Mouse (Mus musculus): ENCODE measurements around the gene Mrpl53.

Gene Mrpl53

DNA sequence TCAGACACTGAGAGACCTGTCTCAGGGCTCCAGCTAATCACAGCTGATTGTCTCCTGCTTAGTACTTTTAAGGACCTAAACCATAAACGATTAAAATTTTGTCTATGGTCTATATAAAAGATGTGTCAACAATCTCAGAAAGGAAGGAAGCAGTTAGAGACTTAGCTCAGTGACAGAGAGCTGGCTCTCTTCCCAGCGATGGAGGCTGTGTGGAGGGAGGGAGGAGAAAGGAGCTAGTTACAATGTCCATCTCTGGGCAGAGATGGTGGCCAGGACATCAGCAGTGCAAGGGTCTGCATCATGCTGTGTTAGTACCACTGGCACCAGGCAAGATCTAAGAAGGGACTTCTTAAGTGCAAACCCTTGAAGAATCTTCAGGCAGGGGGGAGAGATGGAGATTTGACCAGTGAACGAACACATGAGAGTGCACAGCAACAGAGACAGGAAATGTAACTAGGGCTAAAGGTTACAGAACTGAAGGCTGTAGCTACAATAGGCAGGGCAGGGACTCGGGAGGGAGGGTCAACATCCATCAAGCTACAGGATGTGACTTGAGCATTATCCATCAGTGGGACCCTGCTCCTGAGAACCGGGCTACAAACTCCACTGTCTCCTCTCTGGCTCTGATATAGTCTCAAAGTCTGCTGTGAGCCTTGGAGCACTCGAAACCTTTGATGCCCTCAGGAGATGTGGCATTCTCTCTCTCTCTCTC lies 16.3 kb upstream of the Mrpl53 start:
- no peak for DNase-seq (ENCODE audit: extremely low spot score, low read depth, low spot score)

DNA sequence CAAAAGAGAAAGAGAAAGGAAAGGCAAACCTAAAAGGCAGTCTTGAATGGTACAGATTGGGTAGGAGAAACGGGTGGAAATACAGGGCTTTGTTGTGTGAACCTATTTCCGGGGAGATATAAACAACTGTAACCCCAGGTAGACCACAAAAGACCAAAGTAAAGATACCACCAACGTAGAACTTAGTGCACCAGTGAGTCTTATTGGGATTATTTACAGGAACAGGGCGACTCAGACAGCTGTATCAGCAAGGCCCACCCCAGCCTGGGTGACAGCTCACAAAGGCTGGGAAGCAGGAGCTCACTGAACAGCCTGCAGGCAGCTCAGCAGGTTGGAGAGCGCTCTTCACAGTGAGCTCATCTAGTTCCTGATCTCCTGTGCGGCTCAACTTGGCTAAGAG lies 12.9 kb upstream of the Mrpl53 start:
- DNase-seq (ENCODE audit: extremely low spot score, low read depth, low spot score) = no peak

- no peak for DNase-seq (ENCODE audit: extremely low spot score, low read depth, low spot score)
These were observed 10.4 kb upstream of the Mrpl53 start for GRCm38 (mm10) chr6:83098411-83098810.

GRCm38 (mm10) chr6:83101316-83101687 lies 7.5 kb upstream of the Mrpl53 start, which contains the start of the genes Ccdc142 and Gm42688:
Ccdc142 (plus strand) TSS chr6:83101601.
Gm42688 (plus strand) TSS chr6:83101617.
- peak; percentile 71 for DNase-seq (ENCODE audit: extremely low spot score, low read depth, low spot score)

GRCm38 (mm10) chr6:83101688-83102556 lies 6.9 kb upstream of the Mrpl53 start:
- DNase-seq (ENCODE audit: extremely low spot score, low read depth, low spot score) = no peak

DNA sequence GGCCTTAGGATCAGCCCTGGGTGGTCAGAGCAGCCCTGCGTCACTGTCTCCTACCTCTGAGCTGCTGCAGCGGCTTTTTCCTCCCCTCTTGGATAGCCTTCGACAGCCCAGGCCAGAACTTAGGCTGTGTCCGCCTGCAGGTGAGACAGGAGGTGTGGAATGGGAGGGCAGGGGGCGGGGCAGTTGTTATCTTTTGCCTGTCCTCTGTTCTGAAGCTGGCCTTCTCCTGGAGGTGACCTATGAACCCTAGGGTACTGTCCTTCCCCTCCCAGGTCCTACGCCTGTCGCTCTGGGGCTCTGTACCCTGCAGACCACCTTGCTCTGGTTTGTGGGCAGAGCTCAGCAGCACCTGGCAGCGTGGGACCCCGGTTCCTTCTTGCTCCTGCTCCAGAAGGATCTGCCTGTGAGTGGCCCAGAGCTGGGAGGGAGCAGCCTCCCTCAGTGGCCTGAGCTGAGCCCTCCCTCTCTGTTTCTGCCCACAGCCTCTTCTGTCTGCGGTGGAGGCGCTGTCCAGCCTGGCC lies 5.7 kb upstream of the Mrpl53 start:
- no peak for DNase-seq (ENCODE audit: extremely low spot score, low read depth, low spot score)

DNA sequence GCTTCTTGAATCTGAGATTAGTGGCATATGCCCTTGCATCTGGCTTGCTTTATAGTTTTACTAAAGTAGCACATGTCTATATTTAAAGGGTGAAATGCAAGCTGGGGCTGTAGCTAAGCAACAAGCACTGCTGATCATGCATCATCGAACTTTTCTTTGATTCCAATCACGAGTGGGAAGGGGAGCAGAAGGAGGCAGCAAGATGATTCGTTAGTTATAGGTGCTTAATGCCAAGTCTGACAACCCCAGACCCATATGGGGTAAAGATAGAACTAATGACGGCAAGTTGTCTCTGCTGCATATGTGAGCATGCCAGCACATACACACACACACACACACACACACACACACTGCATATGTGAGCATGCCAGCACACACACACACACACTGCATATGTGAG lies 4.7 kb upstream of the Mrpl53 start:
- DNase-seq (ENCODE audit: extremely low spot score, low read depth, low spot score) = no peak

DNA sequence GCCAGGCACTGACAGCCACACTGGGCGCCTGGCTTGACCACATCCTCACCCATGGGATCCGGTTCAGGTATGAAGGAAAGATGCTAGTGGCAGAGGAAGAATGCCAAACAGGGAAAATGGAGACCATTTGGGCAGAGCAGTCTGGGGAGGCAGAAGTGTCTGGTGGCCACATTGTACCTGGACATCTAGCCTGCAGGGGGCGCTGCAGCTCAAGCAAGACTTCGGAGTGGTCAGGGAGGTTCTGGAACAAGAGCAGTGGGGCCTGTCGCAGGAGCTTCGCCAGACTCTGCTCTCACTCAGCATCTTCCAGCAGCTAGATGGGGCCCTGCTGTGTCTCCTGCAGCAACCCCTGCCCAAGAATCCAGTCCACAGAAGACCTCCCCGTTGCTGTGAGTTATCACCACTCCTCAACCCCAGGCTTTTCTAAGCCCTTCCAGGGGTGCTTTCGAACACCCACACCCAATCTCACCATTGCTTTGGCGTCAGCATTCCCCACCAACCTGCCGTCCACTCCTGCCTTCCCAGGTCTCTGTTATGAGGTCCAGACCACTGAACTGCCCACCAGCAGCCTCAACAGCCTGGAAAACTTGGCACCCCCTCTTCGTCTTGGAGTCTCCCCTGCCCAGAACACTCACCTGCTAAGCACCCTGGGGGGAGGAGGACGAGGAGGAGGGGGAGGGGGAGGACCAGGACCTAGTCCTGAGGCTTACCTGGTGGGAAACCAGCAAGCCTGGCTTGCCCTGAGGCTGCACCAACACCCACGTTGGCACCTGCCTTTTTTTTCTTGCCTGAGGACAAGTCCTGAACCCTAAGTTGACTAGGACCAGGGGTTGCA lies 1.1 kb upstream of the Mrpl53 start:
- DNase-seq (ENCODE audit: extremely low spot score, low read depth, low spot score) = no peak

- DNase-seq (ENCODE audit: extremely low spot score, low read depth, low spot score) = no peak
These were observed 2.8 kb downstream of the Mrpl53 start for GRCm38 (mm10) chr6:83111510-83112136.

- no peak for DNase-seq (ENCODE audit: extremely low spot score, low read depth, low spot score)
These were observed 6.3 kb downstream of the Mrpl53 start, which contains the start of gene Mogs for GRCm38 (mm10) chr6:83115011-83115671. Mogs (plus strand) TSS chr6:83115496.

DNA sequence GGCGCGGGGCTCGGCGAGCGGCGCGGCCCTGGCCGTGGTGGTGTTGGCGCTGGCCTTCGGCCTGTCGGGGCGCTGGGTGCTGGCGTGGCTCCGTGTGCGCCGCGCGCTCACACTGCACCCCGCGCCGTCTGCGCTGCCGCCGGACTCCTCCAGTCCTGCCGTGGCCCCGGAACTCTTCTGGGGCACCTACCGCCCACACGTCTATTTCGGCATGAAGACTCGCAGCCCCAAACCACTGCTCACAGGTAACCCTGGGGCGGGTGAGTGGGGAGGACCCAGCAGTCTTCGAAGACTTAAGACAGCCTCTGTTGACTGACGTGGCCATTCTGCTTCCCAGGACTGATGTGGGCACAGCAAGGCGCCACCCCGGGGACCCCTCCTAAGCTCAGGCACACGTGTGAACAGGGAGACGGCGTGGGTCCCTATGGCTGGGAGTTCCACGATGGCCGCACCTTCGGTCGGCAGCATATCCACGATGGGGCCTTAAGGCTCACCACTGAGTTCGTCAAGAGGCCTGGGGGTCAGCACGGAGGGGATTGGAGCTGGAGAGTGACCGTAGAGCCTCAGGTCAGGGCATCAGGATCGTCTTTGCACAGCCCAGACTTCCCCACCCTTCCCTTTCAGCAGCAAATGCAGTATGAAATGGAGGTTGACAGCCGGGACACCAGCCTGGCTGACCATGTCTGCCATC lies 7.0 kb downstream of the Mrpl53 start:
- DNase-seq (ENCODE audit: extremely low spot score, low read depth, low spot score) = no peak

- DNase-seq (ENCODE audit: extremely low spot score, low read depth, low spot score) = no peak
These were observed 7.7 kb downstream of the Mrpl53 start for GRCm38 (mm10) chr6:83116373-83117164.

GRCm38 (mm10) chr6:83117165-83117438 lies 8.3 kb downstream of the Mrpl53 start:
- DNase-seq (ENCODE audit: extremely low spot score, low read depth, low spot score) = no peak

DNA sequence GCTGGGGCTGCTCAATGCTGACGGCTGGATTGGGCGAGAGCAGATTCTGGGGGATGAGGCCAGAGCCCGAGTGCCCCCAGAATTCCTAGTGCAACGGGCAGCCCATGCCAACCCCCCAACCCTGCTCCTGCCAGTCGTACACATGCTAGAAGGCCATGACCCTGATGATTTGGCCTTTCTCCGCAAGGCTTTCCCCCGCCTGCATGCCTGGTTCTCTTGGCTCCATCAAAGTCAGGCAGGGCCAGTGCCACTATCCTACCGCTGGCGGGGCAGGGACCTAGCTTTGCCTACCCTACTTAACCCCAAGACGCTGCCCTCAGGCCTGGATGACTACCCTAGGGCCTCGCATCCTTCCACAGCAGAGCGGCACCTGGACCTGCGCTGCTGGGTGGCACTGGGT lies 8.8 kb downstream of the Mrpl53 start:
- DNase-seq (ENCODE audit: extremely low spot score, low read depth, low spot score) = no peak

- no peak for DNase-seq (ENCODE audit: extremely low spot score, low read depth, low spot score)
These were observed 9.5 kb downstream of the Mrpl53 start for GRCm38 (mm10) chr6:83118369-83118768.

DNA sequence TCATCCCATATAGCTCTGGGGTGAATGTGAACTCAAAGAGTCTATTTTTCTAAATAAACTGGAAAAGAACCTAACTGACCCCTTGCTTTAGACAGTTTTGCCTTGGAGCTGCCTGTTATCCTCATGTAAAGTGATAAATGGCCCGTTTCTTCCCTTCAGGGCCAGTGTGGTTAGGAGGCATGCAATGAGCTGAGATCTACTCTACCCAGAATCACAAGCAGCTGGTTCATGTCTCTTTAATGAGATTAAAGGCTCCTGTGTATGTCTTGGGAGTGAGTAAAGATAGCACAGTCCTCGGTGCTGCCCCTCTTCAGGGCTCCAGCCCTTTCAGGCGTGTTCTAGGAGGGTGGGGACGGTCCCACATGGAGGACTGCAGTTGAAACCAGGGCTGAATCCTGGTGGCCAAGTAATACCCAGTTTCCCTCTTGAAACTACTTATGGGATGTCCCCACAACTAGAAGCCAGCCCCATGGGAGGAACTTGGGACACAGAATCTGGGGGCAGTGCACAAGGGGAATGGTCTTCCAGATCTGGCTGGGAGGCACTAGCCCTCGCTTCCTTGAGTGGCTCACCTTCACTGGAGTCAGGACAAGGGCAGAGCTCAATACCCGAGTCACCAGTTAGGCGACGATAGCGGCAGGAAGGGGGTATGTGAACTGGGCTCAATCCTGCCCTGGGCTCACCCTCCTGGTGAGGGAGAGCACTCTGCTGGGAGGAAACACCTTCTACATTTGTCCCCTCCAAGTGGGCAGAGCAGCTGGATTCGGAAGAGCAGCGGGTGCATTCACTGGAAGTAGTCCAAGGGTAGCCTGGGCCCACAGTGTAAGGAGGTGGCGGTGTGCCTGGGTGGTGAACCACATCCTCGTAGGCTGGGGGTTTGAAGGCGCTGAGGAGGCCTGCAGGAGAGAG lies 10.2 kb downstream of the Mrpl53 start:
- no peak for DNase-seq (ENCODE audit: extremely low spot score, low read depth, low spot score)

DNA sequence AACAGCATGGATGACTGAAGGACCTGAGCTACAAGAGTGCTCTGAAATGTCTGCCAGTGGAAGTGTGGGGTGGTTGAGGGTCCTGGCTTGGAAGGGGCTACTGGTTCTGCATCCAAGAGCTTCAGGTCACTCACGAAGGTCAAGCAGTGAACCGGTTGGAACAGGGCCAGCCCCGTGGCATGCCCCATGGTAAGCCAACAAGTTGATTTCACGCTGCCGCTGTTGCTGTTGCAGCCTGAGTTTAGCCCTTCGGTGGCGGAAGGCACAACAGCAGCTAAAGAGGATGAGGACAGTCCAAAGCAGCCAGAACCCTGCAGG lies 10.9 kb downstream of the Mrpl53 start:
- DNase-seq (ENCODE audit: extremely low spot score, low read depth, low spot score) = no peak
